Mouse (Mus musculus): ENCODE data around the gene Rnf220.

The Rnf220 gene

DNA sequence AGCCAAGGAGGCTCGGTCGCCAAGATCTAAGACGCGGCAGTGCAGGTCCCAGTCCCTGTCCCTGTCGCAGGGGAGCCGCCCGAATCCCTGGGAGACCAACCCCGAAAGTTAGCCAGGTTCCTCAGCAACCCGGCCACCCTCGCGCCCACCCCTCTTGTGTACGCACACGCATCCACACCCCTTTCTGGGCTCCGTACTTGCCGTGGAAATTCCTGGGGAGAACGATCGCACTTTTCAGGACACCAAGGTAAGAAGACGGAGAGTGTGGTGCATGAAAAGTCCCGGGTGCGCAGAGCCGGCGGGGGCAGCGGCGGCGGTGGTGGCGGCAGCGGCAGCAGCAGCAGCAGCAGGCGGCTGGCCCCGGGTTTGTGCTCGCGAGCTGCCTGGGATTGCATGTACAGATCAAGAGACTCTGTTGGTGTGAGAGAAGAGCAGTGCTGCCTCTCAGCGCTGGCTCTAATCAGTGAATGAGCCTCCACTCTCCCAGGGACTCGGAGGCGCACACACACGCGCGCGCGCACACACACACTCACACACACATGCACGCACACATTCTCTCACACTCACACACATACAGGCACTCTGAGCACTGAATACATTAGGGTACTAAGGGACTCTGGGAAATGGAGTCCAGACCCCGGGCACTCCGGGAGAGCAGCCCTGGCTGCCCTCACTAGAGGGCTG is at the start of gene Rnf220:
Rnf220 (minus strand) TSS at position 571 of the 684 bp plus-strand sequence.
- in situ Hi-C loops (cut with MboI; ENCODE audit: low sequenced_read_pairs) = no loop called here

DNA sequence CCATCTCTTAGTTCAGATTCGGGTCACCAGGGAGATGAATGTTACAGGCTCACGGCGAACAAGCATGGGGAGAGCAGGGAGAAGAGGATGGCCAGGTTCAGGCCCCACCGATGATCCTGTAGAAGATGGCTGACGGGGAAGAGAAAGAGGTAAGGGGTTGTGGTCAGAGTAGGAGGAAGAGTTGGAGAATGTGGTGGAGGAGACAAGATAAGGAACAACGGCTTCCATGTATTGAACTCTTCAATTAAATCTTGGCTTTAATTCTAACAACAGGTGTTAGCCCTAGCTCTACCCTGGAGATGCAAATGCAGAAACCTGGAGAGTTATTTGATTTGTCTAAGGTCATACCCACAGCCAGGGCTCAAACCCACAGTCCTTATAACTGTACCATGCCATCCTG is 49.8 kb upstream of the Rnf220 start:
- in situ Hi-C loops (cut with MboI; ENCODE audit: low sequenced_read_pairs) = no loop called here

GRCm38 (mm10) chr4:117545448-117545847 is 48.6 kb upstream of the Rnf220 start:
- in situ Hi-C loops (cut with MboI; ENCODE audit: low sequenced_read_pairs) = no loop called here

- in situ Hi-C loops (cut with MboI; ENCODE audit: low sequenced_read_pairs) = no loop called here
Observed at GRCm38 (mm10) chr4:117540571-117540970, 43.7 kb upstream of the Rnf220 start.

DNA sequence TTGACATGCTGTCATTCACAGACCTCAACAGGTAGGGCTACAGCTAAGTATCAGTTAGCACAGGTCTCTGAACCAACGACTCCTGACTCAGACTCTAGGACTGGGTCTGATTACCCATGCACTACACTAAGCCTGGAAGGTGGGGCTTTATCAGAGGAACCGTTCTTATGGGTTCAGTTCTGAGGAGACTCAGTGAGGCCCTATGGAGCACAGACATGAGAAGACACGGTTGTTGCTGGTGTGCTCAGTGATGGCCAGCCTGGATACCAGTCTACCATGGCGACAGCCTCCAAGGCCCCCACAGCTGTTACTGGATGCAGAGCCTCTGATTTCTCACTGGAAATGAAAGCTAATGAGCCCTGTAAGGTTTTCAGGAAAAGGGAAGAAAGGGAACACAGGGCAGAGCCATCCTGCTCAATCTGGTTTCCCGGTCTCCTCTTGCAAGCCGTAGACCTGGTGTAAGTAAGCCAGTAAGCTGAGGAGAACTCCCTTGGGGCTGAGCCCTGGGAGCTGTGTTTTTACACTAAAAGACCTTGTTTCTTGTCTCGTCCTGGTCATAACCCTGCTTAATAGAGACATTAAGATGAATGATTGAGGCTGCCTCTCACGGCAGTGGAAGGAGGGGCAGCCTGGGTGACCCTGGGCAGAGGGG is 42.6 kb upstream of the Rnf220 start:
- in situ Hi-C loops (cut with MboI; ENCODE audit: low sequenced_read_pairs) = no loop called here

DNA sequence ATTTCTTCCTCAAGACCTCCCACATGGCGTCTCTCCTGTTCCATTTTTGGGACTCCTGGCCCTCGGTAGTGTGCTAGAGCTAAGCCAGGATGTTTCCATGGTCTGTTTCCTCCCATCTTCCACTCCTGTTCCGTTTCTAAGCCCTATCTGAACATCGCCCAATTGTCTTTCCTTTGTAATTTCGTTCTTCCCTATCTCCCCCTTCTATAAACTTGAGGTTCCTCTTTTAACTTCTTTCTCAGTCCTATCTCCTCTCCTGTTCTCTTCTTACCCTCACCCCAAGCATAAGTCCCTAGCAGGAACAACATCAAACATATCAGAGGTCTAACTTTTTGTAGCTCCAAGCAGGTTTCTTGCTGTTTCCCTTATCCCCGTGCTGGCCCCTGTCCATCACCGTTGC is 40.1 kb upstream of the Rnf220 start:
- in situ Hi-C loops (cut with MboI; ENCODE audit: low sequenced_read_pairs) = no loop called here

DNA sequence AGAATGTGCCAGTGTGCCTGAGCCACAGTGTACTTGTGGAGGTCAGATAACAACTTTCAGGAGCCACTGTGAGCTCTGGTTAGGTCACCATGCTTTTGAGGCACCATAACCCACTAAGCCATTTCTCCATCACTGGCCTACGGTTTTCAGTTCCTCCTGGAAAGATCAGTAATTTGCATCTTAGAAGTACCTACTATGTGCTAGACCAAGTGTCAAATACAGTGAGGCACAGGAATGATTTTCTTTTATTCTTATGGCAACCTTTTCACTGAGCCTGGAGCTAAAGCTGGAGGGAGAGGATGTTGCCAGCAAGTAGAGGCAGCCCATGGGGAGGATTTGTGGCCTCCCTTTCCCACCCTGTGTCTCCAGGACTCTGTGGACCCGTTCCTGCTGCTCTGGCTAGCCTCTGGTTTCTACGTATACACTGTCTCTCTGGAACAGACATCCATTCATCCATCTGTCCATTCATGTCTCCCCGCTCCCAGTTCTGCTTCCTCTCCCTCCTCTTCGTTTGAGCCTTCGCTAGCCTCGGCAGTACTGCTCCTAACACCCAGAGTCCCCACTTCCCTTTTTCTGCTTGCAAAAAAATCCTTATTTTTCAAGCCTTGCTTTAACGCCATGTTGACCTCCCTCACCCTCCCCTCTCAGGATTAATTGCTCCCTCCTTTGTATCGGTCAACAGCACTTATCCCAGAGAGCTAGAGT is 38.8 kb upstream of the Rnf220 start:
- in situ Hi-C loops (cut with MboI; ENCODE audit: low sequenced_read_pairs) = no loop called here

- in situ Hi-C loops (cut with MboI; ENCODE audit: low sequenced_read_pairs) = loop anchor here (10.0 kb wide), 1 partner anchor 195 kb away; no protein-coding TSS in a partner anchor
Observed at GRCm38 (mm10) chr4:117529843-117530242, 33.0 kb upstream of the Rnf220 start.

DNA sequence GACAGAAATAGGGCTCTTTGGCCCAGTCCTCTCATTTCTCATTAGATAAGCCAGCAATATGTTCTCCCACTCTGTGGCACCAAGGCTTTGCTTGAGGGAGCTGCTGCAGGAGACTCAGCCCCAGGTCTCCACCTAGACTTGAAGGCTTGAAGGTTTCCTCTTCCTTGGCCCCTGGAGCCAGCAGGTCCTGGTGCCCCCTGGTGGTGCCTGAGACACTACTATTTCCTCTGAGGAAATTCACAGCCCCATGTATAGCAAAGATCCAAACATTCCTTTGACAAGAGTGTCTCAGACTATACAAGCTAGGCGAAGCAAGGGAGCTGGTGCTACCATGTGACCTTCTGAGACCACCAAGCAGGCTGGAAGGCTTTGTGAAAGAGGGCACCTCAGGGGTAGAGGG is 31.1 kb upstream of the Rnf220 start:
- in situ Hi-C loops (cut with MboI; ENCODE audit: low sequenced_read_pairs) = loop anchor here (10.0 kb wide), 1 partner anchor 193 kb away; no protein-coding TSS in a partner anchor

GRCm38 (mm10) chr4:117527116-117527899 is 30.5 kb upstream of the Rnf220 start:
- in situ Hi-C loops (cut with MboI; ENCODE audit: low sequenced_read_pairs) = loop anchor here (10.0 kb wide), 1 partner anchor 193 kb away; no protein-coding TSS in a partner anchor

GRCm38 (mm10) chr4:117525990-117526389 is 29.1 kb upstream of the Rnf220 start:
- in situ Hi-C loops (cut with MboI; ENCODE audit: low sequenced_read_pairs) = loop anchor here (10.0 kb wide), 1 partner anchor 191 kb away; no protein-coding TSS in a partner anchor

DNA sequence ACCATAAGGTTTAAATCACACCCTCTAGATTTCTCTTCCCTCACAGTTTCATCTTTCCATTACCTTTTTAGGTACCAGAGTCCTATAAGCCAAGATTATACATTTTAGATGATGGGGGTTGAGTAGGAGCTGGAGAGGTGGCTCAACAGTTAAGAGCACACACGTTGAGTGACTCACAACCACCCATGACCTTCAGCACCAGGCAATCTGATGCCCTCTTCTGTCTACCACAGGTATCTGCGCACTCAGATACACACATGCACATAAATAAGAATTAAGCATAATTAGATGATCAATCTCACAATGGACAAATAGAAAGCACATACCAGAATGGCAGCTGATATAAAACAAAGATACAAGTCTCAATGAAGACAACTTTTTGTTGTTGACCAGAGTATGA is 24.5 kb upstream of the Rnf220 start:
- in situ Hi-C loops (cut with MboI; ENCODE audit: low sequenced_read_pairs) = loop anchor here (10.0 to 25.0 kb wide), 2 partner anchors 109 to 187 kb away; no protein-coding TSS in a partner anchor

GRCm38 (mm10) chr4:117518246-117518645 is 21.4 kb upstream of the Rnf220 start:
- in situ Hi-C loops (cut with MboI; ENCODE audit: low sequenced_read_pairs) = loop anchor here (25.0 kb wide), 1 partner anchor 106 kb away; no protein-coding TSS in a partner anchor

DNA sequence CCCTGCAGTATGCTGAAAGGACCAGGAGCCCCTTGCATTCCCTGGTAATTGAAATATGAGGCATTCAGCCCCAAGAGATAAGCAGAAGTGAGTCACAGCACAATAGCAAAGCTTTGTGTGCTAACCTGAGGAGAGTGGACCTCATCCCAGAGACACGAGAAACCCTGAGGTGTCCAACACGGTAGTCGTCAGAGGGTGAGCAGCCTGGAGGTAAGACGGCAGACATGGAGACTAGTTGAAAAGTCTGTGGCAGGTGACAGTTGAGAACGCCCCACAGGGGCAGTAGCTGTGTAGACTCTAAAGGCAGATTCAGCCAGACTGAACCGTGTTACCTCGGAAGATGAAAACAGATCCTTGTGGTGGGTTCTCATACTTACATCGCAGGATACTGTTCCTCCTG is 2.2 kb upstream of the Rnf220 start:
- in situ Hi-C loops (cut with MboI; ENCODE audit: low sequenced_read_pairs) = no loop called here

DNA sequence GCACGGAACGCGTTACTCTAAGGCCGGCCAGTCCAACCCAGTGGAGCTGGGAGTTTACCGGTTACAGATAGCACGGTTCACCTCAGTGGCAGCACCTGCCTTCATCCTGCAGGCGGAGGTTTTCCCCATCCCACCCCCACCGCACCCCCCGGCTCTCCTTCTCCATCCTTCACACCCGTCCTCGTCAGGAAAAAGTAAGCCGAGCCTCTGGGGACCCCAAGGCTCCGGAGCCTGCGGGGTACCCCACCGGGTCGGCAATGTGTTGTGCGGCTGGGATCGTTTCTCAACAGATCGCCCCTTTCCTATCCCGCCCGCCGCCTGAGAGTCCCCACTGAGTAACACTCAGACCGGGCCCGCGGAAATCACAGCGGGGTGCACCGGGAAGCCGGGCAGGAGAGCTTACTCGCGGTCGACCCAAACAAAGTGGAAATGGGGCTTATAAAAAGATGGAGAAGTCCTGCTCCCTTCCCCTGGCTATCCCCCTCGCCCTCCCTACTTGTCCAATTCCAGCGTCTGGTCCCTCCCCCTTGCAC is 917 bp downstream of the Rnf220 start:
- in situ Hi-C loops (cut with MboI; ENCODE audit: low sequenced_read_pairs) = no loop called here

- in situ Hi-C loops (cut with MboI; ENCODE audit: low sequenced_read_pairs) = no loop called here
Observed at GRCm38 (mm10) chr4:117494911-117495501, 1.8 kb downstream of the Rnf220 start.

DNA sequence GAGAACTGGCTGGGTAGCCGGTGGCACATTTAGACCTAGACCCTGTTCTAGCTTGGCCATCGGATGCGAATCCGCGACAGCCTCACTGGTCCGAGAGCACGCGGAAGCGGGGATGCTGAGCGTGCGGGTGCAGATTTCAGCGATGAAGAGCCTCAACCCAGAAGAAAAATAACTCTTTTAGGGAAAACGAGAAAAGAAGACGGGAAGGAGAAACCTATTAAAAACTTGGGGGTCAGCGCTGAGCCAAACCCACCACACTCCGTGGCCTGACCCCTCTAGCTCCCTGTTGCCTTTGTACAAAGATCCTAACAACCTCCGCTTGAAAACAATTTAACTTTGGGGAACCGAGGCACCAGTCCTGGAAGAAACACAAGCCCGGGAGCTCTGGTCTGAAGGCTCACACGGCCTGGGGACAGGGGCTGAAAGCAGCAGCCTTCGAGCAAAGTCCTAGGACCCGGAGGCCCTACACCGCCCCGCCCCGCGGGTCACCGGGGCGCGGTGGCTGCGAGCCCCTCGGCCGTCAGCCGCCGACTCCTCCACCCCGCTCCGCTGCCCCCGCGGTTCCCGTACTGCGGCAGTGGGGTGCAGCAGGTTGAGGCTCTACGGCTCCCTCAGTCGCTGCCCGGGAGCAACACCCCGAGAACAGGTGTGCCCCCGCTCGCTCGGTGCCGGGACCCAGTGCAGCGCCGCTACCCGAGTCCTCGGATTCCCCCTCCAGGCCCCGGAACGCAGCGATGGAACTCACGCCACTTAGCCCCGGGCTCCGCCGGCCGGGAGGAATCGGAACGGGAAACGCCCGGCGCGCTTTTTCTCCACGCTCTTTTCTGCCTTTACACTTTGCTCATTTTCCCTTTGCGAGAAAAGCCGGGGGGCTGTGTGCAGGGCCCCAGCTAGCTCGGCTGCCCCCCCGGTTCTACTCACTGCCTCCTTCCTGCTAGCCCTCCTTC is 2.7 kb downstream of the Rnf220 start:
- in situ Hi-C loops (cut with MboI; ENCODE audit: low sequenced_read_pairs) = no loop called here

DNA sequence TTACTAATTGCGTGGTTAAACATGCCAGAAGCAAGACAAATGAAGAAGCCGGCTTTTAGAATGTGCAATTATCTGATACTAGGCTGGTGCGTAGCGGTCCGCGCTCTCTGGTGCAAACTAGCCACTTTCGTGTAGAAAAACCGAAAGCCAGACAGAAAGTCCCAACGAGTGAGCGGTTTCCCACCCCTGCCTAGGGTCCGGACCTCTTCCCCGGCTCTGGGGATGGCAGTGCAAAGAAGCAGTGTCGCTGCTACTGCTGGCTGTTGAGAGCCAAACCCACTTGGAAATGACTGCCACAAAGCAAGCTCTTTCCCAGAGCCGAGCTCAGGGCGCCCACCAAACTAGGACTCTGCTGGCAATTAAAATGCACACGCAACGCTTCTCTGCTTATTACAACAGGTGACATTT is 3.7 kb downstream of the Rnf220 start:
- in situ Hi-C loops (cut with MboI; ENCODE audit: low sequenced_read_pairs) = no loop called here

DNA sequence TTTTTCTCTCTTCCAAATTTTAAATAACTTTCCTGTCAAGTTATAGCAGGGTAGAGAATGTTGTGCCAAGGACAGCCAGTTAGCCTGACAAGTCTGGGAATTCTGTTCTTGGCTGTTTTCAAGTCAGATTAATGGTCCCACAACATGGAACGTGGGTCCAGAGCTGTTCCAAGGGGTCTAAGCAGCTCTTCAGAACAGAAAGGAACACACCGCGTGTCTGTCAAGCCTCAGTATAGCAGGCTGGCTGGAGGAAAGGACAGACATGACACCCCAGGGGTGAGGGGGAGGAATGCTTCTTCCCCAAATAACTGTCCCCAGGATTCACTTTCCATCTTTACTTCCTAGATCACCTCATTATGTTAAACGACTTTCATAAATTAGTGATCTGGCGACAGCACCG is 5.0 kb downstream of the Rnf220 start:
- in situ Hi-C loops (cut with MboI; ENCODE audit: low sequenced_read_pairs) = no loop called here
